Mouse (Mus musculus): Measurements from ENCODE around the gene Stambp. TPM values are rescaled to one million over a fixed set of nuclear protein-coding genes. Genes with fewer than 3 reads are reported as not detected.
A peak's percentile ranks its signal among the peaks of the same experiment; 100 is the strongest.

The Stambp gene
- polyA plus RNA-seq, 1 experiment from 2014 or later = 8.9 TPM

- ATAC-seq (ENCODE audit: insufficient read depth) = no peak
- Histone ChIP-seq H3K27ac (replicated peaks) (no peak overlapping the region), H3K9me3 (replicated peaks) (no peaks in the 10 kb centered on the region), H3K4me2 (no peak overlapping the region), H3K4me1 (replicated peaks) (peaks cover 14% of the 10 kb centered on the region), H3K4me3 (replicated peaks) (no peak overlapping the region), H3K36me3 (replicated peaks) (no peaks in the 10 kb centered on the region), H3K27me3 (peaks cover 9% of the 10 kb centered on the region; the same call in 1 of the 2 replicates), H3K9ac (no peak overlapping the region)
- WGBS (ENCODE audit: insufficient replicate concordance) = 43% methylated on average over 6 of the region's 6 CpGs
Measured at GRCm38 (mm10) chr6:83521784-83522183, 50.7 kb downstream of the Stambp start.

DNA sequence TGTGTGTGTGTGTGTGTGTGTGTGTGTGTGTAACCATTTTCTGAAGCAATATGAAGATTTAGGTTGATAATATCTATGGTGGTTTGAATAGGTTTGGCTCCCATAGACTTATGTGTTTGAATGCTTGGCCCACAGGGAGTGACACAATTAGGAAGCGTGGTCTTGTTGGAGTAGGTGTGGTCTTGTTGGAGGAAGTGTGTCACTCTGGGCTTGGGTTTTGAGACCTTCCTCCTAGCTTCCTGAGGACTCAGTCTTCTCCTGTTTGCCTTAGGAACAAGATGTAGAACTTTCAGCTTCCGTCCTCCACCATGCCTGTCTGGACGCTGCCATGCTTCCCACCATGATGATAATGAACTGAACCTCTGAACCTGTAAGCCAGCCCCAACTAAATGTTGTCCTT is 53.9 kb downstream of the Stambp start:
- ATAC-seq (ENCODE audit: insufficient read depth) = no peak
- H3K27ac ChIP-seq (replicated peaks) = no peak overlapping the region
- peaks cover 9% of the 10 kb centered on the region; the same call in 1 of the 2 replicates for H3K27me3 ChIP-seq
- H3K9ac ChIP-seq = no peak overlapping the region
- H3K4me2 ChIP-seq = no peak overlapping the region
- peaks cover 10% of the 10 kb centered on the region for H3K4me1 ChIP-seq (replicated peaks)
- WGBS (ENCODE audit: insufficient replicate concordance) = 43% methylated on average over 3 of the region's 3 CpGs
- no peaks in the 10 kb centered on the region for H3K9me3 ChIP-seq (replicated peaks)
- no peak overlapping the region for H3K4me3 ChIP-seq (replicated peaks)
- no peaks in the 10 kb centered on the region for H3K36me3 ChIP-seq (replicated peaks)

DNA sequence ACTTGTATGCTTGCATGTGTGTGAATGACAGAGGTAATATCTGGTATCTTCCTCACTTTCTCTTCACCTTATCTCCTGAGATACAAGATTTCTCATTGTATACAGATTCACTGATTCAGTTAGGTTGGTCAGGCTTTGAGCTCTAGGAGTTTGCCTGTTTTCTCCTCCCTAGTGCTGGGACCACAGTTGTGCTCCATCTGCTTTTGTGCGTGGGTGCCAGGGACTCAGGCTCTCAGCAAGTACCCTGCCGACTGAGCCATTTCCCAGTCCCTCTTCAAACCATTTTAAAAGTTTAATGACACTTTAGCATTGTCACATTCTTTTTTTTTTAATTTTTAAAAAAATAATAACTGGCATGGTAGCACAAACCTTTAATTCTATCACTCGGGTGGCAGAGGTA is 57.4 kb downstream of the Stambp start:
- H3K27ac ChIP-seq (replicated peaks) = no peak overlapping the region
- H3K4me3 ChIP-seq (replicated peaks) = no peak overlapping the region
- WGBS (ENCODE audit: insufficient replicate concordance) = 59% methylated on average over 3 of the region's 3 CpGs
- no peaks in the 10 kb centered on the region for H3K9me3 ChIP-seq (replicated peaks)
- no peaks in the 10 kb centered on the region for H3K36me3 ChIP-seq (replicated peaks)
- H3K9ac ChIP-seq = no peak overlapping the region
- H3K27me3 ChIP-seq = no peaks in the 10 kb centered on the region
- ATAC-seq (ENCODE audit: insufficient read depth) = no peak
- H3K4me1 ChIP-seq (replicated peaks) = no peaks in the 10 kb centered on the region
- H3K4me2 ChIP-seq = no peak overlapping the region

- Histone ChIP-seq H3K36me3 (replicated peaks) (no peaks in the 10 kb centered on the region), H3K9ac (no peak overlapping the region), H3K4me1 (replicated peaks) (peaks cover 4% of the 10 kb centered on the region), H3K27ac (replicated peaks) (no peak overlapping the region), H3K27me3 (no peaks in the 10 kb centered on the region), H3K9me3 (replicated peaks) (no peaks in the 10 kb centered on the region), H3K4me2 (no peak overlapping the region), H3K4me3 (replicated peaks) (no peak overlapping the region)
- ATAC-seq (ENCODE audit: insufficient read depth) = 0 out of 2 replicates have a peak, but pooled peaks have one; percentile 25
- 4% methylated on average over 1 of the region's 1 CpGs for WGBS (ENCODE audit: insufficient replicate concordance)
Measured at GRCm38 (mm10) chr6:83512495-83512894, 60.0 kb downstream of the Stambp start.

DNA sequence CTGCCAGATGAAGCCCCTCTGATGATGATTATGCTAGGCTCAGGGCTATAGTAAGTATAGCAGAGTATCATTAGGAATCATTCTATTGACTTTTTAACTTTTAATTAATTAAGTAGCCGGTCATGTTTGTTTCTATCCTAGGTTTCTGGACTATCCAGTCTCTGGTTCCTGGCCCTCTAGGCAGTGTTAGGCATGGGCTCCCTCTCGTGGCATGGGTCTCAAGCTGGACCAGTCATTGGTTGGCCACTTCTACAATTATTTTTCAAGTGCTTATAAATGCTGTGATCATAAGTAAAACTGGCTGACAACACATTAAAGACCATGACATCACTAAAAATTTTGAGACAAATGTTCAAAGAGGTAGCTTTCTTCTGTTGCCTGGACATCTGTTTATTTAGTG is 62.3 kb downstream of the Stambp start:
- Histone ChIP-seq H3K9ac (no peak overlapping the region), H3K27ac (replicated peaks) (no peak overlapping the region), H3K36me3 (replicated peaks) (no peaks in the 10 kb centered on the region), H3K4me2 (no peak overlapping the region), H3K4me1 (replicated peaks) (peaks cover 24% of the 10 kb centered on the region), H3K4me3 (replicated peaks) (no peak overlapping the region), H3K27me3 (no peaks in the 10 kb centered on the region), H3K9me3 (replicated peaks) (no peaks in the 10 kb centered on the region)
- no peak for ATAC-seq (ENCODE audit: insufficient read depth)
- 52% methylated on average over 2 of the region's 2 CpGs for WGBS (ENCODE audit: insufficient replicate concordance)

DNA sequence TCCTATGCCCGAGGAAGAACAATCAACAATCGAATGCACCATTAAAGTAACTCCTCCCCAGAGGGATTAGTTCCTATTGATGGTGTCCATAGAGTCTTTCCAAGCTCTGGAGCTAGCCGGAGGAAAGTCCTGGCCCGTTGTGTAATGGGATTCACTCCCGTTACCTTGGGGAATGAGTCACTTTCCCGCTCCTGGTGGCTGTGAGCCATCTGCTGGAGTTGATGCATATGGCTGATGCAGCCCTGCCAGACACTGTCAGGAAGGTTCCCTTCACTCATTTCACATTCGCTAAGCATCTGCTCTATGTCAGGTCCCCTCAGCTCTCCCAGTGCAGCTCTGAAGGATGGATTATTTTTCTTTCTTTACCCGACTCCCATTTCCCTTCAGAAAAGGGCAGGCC is 63.1 kb downstream of the Stambp start:
- no peak overlapping the region for H3K4me3 ChIP-seq (replicated peaks)
- H3K27me3 ChIP-seq = no peaks in the 10 kb centered on the region
- no peak for ATAC-seq (ENCODE audit: insufficient read depth)
- H3K4me2 ChIP-seq = no peak overlapping the region
- no peaks in the 10 kb centered on the region for H3K9me3 ChIP-seq (replicated peaks)
- no peak overlapping the region for H3K9ac ChIP-seq
- no peaks in the 10 kb centered on the region for H3K36me3 ChIP-seq (replicated peaks)
- peaks cover 31% of the 10 kb centered on the region for H3K4me1 ChIP-seq (replicated peaks)
- WGBS (ENCODE audit: insufficient replicate concordance) = 53% methylated on average over 8 of the region's 8 CpGs
- no peak overlapping the region for H3K27ac ChIP-seq (replicated peaks)

DNA sequence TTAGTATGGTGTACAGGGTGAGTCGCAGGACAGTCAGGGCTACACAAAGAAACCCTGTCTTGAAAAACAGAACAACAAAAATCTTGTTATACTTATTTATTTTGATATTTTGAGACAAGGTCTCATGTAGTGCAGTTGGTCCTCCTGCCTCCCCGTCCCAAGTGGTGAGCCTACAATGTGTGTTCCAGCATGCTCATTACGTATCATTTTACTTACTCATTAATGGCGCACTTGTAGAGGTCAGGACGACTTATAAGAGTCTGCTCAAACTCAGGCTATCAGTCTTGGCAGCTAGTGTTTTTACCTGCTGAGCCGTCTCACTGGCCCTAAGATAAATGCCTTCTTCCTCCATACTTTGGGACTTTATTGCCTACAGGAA is 65.4 kb downstream of the Stambp start:
- 21% methylated on average over 6 of the region's 6 CpGs for WGBS (ENCODE audit: insufficient replicate concordance)
- H3K9me3 ChIP-seq (replicated peaks) = no peaks in the 10 kb centered on the region
- peak overlapping the region; percentile 98 for H3K27ac ChIP-seq (replicated peaks)
- peaks cover 47% of the 10 kb centered on the region for H3K4me1 ChIP-seq (replicated peaks)
- H3K4me2 ChIP-seq = peak overlapping the region; percentile 93
- 0 out of 2 replicates have a peak, but pooled peaks have one; percentile 4 for ATAC-seq (ENCODE audit: insufficient read depth)
- peak overlapping the region; percentile 77 for H3K4me3 ChIP-seq (replicated peaks)
- H3K27me3 ChIP-seq = no peaks in the 10 kb centered on the region
- H3K9ac ChIP-seq = peak overlapping the region; percentile 49
- no peaks in the 10 kb centered on the region for H3K36me3 ChIP-seq (replicated peaks)

DNA sequence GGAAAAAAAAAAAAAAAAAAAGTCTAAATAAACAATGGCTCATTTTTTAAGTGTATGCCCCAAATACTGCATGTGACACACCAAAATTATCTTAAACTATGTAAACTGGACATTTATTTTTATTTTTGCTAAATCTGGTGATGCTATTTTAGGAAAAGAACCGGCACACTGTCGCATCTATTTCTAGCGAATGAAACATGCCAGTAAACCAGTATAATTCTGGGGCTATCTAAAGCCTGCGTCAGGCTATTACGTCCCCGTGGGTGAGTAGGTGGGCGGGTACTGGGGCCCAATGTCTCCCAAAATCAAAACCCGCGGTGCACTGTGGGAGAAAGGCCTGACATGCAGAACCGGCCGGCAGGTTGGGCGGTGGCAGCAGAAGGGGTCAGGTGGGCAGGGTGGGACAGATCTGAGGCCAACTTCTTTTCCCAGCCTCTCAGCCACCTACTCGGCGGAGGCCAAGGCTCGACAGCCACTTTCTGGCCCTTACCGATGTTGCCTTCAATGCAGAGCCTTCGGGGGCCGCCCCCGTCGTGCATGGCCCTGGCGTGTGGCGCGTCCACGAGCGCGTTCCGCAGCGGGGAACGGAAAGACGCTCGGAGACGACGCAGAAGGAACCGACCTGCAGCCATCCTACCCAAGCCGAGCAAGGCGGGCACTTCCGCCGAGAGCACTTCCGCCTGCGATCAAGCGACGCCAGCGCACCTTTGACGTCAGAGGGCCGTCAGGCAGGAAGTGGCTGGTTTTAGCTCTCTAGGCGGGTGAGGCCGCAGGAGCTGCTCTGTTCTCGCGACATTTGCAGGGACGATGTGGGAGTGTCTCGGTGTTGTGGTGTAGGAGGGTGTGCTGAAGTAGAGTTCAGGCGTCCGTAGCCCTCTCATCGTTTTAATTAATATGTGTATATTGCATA is 66.0 kb downstream of the Stambp start, which contains the start of gene Dguok:
TSS of gene Dguok (minus strand) at position 712 of the 910 bp plus-strand sequence.
- peak; percentile 95 for ATAC-seq (ENCODE audit: insufficient read depth)
- under 1% methylated on average over 54 of the region's 54 CpGs for WGBS (ENCODE audit: insufficient replicate concordance)
- no peaks in the 10 kb centered on the region for H3K36me3 ChIP-seq (replicated peaks)

DNA sequence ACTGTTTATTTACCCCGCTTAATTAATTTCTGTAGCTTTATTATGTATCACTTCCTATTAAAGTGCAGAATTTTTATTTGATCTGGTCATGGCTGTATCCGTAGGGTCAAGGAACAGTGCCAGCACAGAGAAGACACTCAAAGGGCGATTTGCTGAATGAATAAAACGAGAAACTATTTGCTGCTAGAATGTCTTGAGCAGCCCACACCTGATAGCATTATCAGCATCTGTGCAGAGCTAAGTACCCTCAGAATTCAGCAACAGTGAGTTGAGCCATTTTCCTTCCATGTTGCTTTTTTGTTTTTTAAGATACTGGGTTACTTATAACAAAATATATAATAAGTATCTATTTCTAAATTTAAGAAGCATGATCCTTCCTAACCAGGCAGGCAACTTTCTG is 67.0 kb downstream of the Stambp start:
- Histone ChIP-seq H3K27ac (replicated peaks) (peak overlapping the region; percentile 98), H3K9me3 (replicated peaks) (no peaks in the 10 kb centered on the region), H3K4me1 (replicated peaks) (peaks cover 48% of the 10 kb centered on the region), H3K4me2 (peak overlapping the region; percentile 93), H3K9ac (peak overlapping the region; percentile 73), H3K36me3 (replicated peaks) (peaks cover under 1% of the 10 kb centered on the region; the same call in 1 of the 2 replicates), H3K27me3 (no peaks in the 10 kb centered on the region), H3K4me3 (replicated peaks) (peak overlapping the region; percentile 77)
- WGBS (ENCODE audit: insufficient replicate concordance) = 42% methylated on average over 4 of the region's 4 CpGs
- ATAC-seq (ENCODE audit: insufficient read depth) = no peak

More for the DNA sequence above, 66.0 kb downstream of the Stambp start, which contains the start of gene Dguok:
- H3K27me3 ChIP-seq = no peaks in the 10 kb centered on the region
- H3K4me3 ChIP-seq (replicated peaks) = peak within 1 kb of the TSS; percentile 77
- peak within 1 kb of the TSS; percentile 93 for H3K4me2 ChIP-seq
- H3K27ac ChIP-seq (replicated peaks) = peak within 1 kb of the TSS; percentile 98
- H3K9ac ChIP-seq = peak within 1 kb of the TSS; percentile 73
- H3K9me3 ChIP-seq (replicated peaks) = no peaks in the 10 kb centered on the region
- H3K4me1 ChIP-seq (replicated peaks) = peaks cover 48% of the 10 kb centered on the region

GRCm38 (mm10) chr6:83503361-83503760 is 69.2 kb downstream of the Stambp start:
- Histone ChIP-seq H3K9ac (no peak overlapping the region), H3K9me3 (replicated peaks) (no peaks in the 10 kb centered on the region), H3K4me3 (replicated peaks) (no peak overlapping the region), H3K27ac (replicated peaks) (no peak overlapping the region), H3K27me3 (no peaks in the 10 kb centered on the region), H3K36me3 (replicated peaks) (peaks cover 3% of the 10 kb centered on the region; the same call in 1 of the 2 replicates), H3K4me1 (replicated peaks) (peaks cover 48% of the 10 kb centered on the region), H3K4me2 (no peak overlapping the region)
- 60% methylated on average over 3 of the region's 3 CpGs for whole genome bisulfite sequencing (ENCODE audit: insufficient replicate concordance)
- no peak for ATAC-seq (ENCODE audit: insufficient read depth)

GRCm38 (mm10) chr6:83502656-83503055 is 69.9 kb downstream of the Stambp start:
- no peak for ATAC-seq (ENCODE audit: insufficient read depth)
- Histone ChIP-seq H3K9me3 (replicated peaks) (no peaks in the 10 kb centered on the region), H3K27ac (replicated peaks) (0 out of 2 replicates have a peak overlapping the region, but pooled peaks have one; percentile 2), H3K36me3 (replicated peaks) (peaks cover 3% of the 10 kb centered on the region; the same call in 1 of the 2 replicates), H3K4me3 (replicated peaks) (no peak overlapping the region), H3K4me2 (no peak overlapping the region), H3K9ac (no peak overlapping the region), H3K4me1 (replicated peaks) (peaks cover 46% of the 10 kb centered on the region), H3K27me3 (no peaks in the 10 kb centered on the region)
- WGBS (ENCODE audit: insufficient replicate concordance) = 45% methylated on average over 3 of the region's 3 CpGs
